Mouse (Mus musculus) heart, adult 9 months (tissue): ENCODE measurements around the gene Scgn.

Source experiments
- DNase-seq, 2 experiments: peaks; one replicate each; pipeline ENCODE4 v3.0.0; 2022; ENCODE audit warnings: low spot score in 2 of 2

Gene Scgn

DNA sequence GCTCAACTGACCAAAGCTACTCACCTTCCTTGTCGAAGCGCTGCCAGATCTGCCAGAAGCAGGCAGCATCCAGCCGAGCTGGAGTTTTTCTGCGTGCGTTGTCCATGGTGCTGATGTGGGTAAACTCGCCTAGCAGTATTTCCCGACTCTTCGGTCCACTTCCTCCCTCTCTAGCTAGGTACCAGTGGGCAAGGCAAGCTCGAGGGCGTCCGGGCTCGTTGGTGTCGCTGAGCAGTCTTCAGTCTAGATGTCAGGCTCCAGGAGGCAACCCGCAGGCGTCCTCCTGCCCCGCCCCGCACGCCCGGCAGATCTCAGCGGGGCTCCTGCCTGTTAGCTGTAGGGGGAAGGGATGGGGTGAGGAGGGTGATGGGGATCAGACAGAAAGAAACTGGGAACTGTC is at the start of gene Scgn:
Gene Scgn, minus strand, starts transcription at position 287 of the 400 bp plus-strand sequence.
- DNase-seq, result peak in 1 of 2 experiments; percentile 3

DNA sequence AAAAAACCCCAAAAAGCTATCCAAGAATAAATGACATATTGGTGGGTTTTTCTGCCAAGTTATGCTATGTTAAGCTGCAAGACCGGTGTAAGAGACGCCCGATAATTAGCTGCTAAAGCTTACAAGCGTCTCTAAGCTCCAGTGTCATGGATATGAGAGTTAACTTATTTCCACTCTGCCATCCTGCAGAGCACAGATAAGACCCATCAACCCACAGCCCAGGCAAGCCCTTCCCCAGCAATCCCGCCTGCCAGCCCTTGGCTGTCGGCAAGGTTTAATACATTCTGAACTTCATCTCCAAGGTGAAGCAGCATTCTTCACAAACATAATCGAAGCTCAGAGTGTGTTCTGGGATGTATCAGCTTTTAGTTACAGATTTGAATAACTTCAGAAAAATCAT is 49.2 kb upstream of the Scgn start:
- no peak for DNase-seq

DNA sequence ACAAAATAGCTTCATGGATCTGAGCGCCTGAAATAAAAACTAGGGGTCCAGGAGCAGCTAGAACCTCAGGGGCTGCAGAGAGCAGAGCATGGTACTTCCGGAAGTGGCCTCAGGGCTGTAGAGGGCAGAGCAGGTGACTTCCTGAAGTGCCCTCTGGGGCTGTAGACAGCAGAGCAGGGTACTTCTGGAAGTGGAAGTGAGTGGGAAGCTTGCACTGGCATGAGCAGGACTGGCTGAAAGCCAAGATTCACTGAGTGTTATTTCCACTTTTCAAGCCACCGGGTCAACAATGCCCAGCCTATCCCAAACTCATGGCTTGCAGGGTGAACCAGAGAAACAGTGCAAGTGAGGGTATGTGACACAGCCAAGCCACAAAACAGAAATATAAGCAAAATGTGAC is 46.5 kb upstream of the Scgn start:
- peak; percentile 15 to 16 for DNase-seq

DNA sequence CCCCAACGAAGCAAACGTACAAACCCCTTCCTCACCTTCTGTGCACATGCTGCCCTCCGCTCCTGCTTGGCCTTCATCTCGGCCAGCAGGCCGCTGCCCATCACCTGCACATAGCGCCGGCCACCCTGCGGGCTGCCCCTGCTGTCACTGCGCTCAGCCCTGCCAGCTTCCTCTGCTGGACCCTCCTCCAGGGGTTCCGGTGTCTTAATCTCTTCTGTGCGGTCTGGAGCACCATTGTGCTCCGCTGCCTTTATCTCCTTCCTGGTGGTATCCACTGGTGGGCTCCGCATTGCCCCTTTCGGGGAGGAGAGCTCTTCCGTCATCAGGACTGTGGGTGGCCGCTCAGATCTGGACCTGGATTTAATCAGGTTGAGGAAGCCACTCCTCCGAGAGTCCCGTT is 45.1 kb upstream of the Scgn start:
- no peak for DNase-seq

DNA sequence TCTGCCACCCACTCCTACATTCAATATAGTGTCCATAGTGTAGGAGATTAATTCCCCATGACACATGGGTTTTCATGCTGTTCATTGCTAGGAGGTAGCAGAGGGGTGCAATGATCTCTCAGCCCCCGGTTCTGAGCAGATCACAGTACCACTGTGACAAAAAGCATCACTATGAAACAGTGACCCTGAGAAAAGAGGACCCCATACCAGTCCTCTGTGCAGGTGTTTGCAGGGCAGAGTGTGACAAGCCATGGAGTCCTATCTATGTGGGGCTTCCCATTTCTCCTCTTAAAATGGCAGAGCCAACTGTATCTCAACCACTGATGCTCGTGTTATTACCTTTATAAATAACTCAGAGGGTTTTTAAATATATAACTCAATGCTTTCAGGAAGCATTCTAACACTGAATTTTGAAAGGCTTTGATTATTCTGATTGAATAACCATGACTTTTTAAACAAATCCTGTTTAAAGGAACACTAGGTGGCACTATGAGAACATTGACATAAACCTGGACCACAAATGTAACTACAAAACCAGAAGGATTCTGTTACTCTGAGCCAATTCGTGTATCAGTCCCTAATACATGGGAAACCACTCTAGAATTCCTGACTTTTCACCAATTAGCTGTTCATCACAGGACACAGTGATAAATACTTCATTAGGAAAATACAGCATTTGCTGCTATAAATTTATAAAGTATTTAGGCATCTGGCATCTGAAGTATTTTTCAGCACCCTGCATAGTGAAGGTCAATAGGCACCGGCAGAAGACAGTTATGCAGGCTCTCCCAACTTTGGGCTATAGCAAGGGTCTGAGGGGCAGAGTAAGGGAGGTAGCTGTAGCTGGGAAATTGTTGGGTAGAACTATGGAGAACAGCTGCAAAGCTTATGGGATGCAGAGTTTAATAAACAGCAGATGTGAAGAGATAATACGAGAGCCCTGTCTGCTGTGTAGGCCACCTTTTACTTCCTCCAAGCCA is 36.5 kb upstream of the Scgn start:
- DNase-seq, result no peak

DNA sequence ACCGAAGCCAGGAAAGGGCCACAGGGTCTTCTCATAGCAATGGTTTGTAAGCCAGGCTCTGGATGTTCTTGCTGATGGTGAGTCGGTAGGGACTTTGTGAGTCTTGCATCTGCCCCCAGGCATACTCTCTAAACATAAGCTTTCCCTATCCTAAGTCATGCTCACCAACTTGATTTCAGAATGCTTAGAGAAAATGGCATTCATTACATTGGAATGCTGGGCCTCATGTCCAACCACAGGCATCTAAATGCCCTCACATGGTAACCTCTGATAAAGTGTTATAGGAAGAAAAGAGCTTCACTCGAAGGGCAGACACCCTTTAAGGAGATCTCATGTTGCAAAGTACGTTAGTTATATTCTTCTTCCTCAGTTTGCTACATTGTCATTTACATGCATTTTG is 27.5 kb upstream of the Scgn start:
- DNase-seq, result no peak

DNA sequence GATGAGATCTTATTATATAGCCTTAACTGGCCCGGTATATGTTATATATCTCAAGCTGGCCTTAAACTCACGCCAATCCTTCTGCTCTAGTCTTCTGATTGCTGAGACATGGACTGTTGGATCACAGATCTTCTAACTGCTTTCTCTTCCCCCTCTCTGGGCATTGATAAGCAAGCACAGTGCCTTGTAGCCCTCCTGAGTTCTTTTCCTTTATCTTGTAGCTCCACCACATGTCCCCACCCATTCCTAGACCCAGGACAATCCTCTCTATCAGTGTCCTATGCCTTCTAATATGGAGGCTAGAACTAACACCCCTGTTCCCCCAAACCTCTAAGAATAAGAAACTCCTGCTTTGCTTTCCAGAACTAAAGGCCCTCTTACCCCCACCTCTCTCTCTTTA is 14.5 kb upstream of the Scgn start:
- DNase-seq, result no peak

DNA sequence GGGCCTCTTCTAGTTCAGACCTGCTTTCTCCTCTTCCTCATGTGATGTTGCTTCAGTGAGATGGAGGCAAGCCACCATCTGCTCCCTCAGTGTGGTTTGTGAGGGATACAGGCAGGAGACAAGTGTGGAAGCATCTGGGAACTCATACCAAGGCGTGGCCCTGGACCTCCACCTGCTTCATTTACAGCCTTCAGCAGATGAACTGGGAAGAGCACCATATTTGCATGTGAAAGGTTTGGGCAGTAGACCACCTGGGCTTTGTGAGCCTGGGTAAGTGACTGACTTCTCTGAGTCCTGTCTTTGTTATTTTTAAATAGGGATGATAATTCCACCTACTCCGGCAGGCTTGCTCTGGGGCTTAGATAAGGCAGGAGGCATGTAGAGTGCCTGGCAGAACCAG is 10.8 kb upstream of the Scgn start:
- DNase-seq, result no peak

DNA sequence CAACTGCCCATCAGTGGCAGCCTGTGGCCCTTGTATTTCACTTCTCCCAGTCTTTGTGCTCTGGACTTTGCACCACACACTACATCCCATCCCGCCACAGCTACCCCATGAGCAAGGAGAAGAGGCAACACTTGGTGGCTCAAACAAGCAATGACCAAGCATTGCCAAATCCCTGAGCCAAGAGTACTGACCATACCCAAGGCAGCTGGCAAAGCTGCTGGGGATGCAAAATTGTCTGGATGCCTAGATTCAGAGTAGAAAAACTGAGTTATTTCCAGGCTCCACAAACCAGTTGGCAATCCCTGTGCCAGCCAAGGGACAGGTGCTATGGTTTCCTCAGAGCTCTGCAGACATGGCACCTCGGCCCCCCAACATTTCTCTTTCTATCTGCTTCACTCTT is 10.1 kb upstream of the Scgn start:
- no peak for DNase-seq

DNA sequence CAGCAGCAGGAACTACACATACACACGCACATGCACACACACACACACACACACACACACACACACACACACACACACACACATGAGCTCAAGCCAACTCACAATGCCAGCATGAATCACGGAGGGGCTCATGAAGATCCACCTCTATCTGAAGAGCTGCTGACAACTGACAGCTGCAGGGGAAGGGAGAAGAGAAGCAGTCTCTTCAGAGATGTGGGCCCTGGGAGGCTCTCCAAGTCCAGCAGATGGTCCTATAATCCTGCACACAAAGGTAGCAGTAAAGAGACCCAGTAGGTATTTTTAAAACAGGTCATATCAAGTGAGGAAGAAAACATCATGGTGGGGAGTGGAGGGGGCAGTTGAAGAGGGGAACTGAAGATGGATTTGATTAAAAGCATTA is 7.8 kb upstream of the Scgn start:
- DNase-seq, result no peak

DNA sequence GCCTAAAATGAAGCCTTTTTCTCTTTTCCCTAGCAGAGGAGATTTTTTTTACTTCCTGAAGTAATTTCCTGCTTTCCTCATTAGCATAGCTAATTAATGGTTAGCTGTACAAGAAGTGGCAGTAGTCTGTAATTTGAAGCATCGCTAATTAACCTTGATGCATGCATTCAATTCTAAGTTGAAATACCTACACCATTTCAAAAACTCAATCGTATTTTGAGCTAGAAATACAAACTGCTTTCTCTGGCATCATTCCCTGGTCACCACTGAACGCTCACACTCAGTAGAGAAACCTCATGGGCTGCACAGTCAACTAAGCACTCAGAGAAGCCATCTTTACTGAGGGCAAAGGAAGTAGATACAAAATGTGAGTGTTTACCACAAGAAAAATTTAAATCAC is 3.7 kb upstream of the Scgn start:
- no peak for DNase-seq

DNA sequence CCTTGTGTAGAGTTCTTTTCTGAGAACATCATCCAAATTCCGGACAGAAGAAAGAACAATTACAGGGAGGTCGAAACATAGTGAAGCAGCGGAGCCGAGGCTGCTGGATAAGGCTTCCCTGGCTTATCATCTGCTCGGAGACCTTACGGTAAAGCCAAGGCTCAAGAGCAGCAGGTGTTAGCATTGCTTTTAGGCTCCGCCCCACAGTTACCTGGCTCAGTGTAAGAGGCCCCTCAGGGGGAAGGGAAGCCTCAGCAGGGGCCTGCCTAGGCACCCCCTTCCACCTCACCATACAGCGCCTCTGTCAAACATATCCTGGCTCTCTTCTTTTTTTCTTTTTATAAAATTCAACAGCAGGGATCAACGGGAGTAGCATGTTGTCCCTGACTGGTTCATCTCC is 3.0 kb upstream of the Scgn start:
- no peak for DNase-seq

DNA sequence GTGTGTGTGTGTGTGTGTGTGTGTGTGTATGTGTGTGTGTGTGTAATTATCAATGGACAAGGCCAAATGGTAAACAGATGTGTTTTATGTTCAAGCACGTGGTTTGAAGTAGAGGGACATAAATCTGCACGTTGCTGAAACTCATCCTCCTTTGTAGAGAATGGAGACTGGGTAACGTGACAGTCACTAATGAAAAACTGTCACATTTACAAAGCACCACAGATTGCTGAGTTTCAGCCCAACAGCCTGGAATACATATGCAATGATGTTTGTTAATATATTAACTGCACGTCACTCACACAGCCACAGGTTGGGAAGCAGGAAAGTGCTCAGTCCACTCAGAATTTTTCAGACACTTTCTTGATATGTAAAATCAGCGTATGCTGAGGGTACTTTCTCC is 563 bp downstream of the Scgn start:
- DNase-seq, result no peak

DNA sequence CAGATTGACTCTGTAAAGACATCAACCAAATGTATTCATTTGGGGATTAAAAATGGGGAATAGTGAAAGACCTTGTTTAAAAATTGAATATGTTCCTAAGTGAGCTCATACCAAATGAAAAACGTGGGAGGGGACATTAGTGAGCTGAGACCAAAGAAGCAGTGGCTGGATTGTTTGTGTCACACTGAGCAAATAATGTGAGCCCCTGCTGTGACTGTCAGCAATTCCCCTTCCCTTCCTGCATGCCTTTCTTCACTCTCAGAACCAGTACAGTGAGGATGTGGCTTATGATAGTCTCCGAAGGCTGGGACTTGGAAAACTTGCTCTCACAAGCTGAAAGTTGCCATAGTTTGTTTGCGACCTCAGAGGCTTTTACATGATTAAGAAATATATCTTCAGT is 5.9 kb downstream of the Scgn start:
- DNase-seq, result no peak

DNA sequence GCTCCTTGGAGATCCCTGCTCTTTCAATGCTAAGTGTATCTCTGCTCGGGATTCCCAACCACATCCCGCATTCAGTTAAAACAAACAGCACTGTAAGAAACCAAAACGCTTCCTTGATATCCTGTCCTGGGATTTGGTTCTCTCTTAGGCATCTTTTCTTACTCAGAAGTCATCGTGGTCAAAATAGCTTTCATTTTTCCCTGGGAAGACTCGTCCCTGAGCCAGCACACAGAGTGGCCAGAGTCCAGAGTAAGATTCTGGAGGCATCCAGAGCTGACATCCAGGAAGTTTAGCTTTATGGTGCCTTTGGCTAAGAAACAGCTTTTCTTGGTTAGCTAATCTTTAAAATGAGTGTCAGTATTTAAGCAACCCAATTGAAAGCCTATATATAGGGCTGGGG is 18.7 kb downstream of the Scgn start:
- no peak for DNase-seq

DNA sequence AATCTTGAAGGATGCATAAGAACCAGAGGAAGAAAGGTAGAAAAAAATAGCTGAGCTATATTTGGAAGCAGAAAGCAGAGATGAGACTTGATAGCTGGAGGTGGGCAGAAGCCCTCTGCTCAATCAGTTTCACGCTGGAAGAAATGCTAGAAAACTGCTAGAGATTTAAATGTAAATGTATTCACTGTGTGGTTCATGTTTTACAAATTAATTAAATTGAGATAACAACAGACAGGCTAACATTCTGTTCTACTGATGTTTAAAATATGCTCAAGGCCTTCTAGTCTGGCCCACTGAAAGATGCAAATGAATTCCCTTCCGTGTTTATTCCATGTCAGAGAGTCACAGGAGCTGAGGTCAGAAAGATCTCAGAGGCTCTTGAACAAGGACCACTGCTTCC is 19.1 kb downstream of the Scgn start:
- no peak for DNase-seq

DNA sequence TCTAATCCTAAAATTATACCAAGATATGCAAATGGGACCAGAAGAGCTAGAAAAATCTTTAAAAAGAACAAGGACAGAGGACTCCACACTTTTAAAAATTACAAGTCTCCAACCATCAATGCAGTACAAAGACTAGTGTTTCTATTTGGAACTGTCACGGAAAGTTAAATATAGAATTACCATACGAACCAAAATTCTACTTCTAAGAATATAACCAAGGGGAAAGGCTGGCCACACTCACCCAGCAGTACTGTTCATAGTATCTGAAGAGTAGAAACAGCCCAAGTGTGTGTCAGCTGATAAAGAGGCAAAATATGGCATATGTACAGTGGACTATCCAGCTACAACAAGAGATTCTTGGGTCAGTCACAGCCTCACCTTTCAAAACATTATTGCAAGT is 26.1 kb downstream of the Scgn start:
- DNase-seq, result no peak

DNA sequence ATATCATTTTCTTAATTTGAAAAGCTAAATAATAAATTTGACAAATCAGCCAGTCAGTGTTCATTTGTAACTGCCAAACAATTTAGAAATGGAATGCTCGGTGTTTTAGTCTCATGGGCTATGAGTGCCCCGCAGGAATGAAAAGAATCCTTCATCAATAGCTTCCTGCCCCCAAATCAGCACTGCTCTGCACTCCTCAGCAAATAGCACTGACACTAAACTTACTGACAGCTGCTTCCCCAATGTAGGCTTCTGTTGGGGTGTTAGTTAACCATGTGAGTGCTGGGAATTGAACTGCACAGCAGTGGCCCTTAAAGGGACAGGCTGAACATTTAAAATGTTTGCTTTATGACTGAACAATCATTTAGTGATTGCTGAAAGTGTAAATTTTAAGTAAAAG is 31.2 kb downstream of the Scgn start:
- DNase-seq, result no peak

DNA sequence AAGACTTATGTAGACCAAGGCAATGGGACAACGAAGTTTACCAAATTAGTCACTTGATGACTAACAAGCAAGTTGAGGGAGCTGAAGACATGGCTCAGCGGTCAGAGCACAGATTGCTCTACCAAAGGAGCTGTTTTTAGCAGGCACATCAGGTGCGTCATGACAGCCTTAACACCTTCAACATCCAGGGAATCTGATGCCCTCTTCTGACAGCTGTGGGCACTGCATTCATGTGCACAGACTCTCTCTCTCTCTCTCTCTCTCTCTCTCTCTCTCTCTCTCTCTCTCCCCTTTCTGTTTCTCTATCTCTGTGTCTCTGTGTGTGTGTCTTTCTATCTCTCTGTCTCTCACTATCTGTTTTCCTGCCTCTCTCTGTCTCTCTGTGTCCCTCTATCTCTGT is 40.1 kb downstream of the Scgn start:
- no peak for DNase-seq

DNA sequence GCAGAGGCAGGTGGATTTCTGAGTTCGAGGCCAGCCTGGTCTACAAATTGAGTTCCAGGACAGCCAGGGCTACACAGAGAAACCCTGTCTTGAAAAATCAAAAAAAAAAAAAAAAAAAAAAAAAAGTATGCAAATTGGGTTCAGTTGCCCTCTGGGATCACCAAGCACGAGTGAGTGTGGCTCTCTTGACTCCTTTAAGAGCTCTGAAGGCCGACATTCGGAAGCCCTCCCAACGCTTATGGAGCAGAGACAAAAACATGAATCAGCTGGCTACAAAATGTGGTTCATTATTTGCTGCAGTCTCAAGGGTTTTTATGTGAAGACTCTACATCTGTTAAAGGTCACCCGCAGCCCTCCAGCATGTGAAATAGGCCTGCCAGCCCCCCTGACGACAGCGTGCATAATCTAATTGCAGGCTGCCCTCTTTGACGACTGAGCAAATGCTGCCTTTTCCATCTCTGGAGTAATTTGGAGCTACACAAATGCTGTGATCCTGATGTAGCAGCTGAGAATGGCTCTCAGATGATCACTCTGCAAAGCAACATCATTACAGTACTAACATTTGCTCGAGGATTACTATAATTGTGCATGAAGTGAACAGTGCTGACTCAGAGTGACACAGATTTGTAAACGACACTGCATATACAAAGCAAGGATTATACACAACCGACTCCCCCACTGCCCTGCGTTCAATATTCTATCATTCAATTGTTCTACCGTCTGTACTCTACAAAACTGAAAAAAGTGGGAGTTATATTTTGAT is 41.3 kb downstream of the Scgn start:
- DNase-seq, result peak in 1 of 2 experiments; percentile 37

DNA sequence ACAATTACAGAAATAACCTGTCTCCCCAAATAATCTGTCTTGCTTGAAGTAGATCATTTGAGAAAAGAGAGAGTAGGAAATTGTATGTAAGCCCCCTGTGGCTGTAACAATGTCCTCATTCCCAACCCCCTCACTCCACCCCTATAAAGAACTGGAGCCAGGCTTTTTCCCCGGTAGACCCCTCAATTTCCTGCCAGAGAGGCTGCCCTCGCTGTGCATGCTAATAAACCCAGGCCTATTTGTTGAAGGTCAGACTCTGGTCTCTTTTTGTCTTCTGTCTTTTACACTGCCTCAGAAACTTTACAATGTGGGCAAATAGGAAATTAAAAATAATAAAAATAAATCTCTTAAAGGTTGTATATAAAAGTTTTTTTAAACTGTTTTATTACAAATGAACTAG is 44.8 kb downstream of the Scgn start:
- DNase-seq, result no peak

DNA sequence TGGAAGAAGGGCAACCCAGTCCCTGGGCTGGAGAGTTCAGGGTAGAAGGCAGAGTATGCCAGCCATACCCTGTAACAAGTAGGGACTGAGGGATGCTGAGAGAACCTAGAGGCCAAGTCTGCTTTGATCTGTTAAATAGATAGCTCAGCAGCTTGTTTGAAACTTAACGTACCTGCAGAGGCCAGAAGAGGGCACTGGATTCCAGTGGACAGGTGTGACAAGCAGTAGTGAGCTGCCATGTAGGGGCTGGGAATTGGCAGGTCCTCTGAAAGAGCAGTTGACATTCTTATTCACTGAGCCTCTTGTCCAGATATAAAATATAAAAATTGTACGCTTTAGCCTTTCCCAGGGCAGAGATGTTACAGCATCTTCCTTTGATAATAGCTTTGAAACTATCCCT is 48.2 kb downstream of the Scgn start:
- DNase-seq, result no peak

DNA sequence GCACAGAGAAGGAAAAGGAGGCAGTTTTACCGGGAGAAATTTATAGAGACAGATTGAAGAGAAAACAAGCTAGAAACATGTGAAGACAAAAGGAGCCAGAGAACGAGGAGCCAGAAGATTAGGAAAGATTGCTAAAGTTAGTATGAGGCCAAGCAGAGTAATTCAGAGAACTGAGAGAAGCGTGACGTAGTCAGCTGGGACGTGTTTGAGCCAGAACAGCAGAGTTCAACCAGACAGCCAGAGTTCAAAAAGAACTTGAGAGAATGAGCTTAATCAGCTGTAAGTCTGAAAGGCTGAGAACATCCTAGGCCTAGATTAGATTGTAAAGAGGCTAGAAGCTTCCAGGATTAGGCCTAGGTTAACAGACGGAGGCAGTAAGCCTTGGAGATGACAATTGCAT is 50.7 kb downstream of the Scgn start:
- DNase-seq, result peak; percentile 39 to 43
